Mouse (Mus musculus): Measurements from ENCODE around the gene Mybpc2.

The Mybpc2 gene

DNA sequence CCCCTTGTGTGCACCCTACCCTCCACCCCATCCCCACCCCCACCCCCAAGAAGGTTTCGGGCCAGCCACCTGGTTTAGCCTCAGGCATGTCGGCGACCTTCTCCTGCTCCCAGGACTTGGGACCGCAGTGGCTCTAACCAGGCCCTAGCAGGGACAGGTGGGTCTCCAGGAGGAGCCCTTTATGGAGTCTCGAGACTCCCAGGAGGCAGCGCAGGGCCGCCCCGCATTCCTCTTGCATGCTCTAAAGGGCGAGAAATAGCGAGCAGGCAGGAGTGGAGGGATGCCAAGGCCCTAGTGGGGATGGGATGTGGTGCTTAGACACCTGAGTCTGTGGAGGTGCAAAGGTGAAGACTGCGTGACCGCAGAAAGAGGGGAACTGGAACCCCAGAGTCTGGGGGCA lies at the start of gene Mybpc2:
Gene Mybpc2 (minus strand): TSS at position 155 of the 400 bp plus-strand sequence.
- DNase-seq (ENCODE audit: low spot score in 2 of 2) = no peak

GRCm38 (mm10) chr7:44572956-44573484 lies 48.6 kb upstream of the Mybpc2 start:
- DNase-seq (ENCODE audit: low spot score in 2 of 2) = no peak

GRCm38 (mm10) chr7:44572213-44572701 lies 47.8 kb upstream of the Mybpc2 start, which contains the start of gene Napsa:
TSS of gene Napsa (plus strand) at chr7:44572380.
- peak; percentile 70 to 77 for DNase-seq (ENCODE audit: low spot score in 2 of 2)

- DNase-seq (ENCODE audit: low spot score in 2 of 2) = no peak
These were observed 47.4 kb upstream of the Mybpc2 start for GRCm38 (mm10) chr7:44571811-44572210.

DNA sequence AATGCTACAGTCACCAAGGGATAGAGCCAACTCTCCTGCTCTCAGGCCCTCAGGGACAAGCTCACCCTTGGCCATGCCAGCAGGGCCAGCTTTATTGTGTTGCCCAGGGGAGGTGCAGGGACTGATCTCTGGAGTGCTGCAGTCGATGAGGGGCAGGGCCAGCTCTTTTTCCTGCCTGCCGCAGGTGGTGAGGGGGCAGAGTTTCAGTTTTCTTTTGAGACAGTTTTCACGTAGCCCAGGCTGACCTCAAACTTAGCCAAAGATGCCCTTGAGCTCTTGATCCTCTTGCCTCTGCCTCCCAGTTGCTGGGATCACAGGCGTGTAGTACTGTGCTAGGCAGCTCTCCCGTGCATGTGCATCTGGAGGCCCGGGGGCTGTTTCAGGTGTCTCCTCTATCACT lies 46.5 kb upstream of the Mybpc2 start:
- no peak for DNase-seq (ENCODE audit: low spot score in 2 of 2)

- DNase-seq (ENCODE audit: low spot score in 2 of 2) = no peak
These were observed 44.3 kb upstream of the Mybpc2 start for GRCm38 (mm10) chr7:44568803-44569202.

GRCm38 (mm10) chr7:44565414-44565813 lies 41.0 kb upstream of the Mybpc2 start:
- DNase-seq (ENCODE audit: low spot score in 2 of 2) = no peak

GRCm38 (mm10) chr7:44564486-44564885 lies 40.0 kb upstream of the Mybpc2 start:
- no peak for DNase-seq (ENCODE audit: low spot score in 2 of 2)

GRCm38 (mm10) chr7:44563284-44563683 lies 38.8 kb upstream of the Mybpc2 start:
- DNase-seq (ENCODE audit: low spot score in 2 of 2) = no peak

- DNase-seq (ENCODE audit: low spot score in 2 of 2) = peak; percentile 80 to 89
These were observed 36.3 kb upstream of the Mybpc2 start for GRCm38 (mm10) chr7:44560435-44561400.

DNA sequence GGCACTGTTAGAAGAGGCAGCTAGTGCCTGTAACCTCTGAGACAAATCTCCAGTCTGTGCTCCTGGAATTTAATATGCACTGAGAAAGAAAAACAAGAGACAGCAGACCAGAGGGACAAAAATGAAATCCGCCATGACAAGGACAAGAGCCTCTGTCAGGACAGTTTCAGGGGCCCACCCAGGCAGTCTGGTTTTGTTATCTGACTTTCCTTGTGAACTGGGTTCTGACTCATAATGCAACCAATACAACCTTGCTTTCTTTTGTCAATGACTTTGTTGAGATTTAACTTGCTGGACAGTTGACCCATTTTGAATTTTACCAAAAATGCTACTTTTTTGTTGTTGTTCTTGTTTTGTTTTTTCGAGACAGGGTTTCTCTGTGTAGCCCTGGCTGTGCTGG lies 33.2 kb upstream of the Mybpc2 start:
- DNase-seq (ENCODE audit: low spot score in 2 of 2) = no peak

DNA sequence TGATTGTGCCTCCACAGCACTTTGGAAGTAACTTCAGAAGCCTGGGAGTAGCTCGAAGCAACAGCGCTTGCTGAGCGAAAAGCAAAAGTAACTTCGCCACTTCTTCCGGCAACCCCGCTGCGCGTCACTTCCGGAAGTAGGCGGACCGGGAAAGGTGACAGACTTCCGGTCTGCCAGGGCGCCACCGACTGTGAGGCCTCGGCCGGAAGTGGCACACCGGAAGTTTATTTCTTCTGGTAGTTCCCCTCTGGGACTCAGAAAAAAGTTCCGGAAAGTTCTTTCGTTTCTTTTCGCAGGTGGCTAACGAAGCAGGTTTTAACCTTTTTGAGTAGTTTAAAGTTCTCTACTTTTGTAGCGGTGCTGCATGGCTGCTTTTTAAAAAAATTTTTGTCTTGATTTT lies 29.4 kb upstream of the Mybpc2 start, which contains the start of gene Nr1h2:
Gene Nr1h2 (minus strand): TSS at position 126 of the 400 bp plus-strand sequence.
- DNase-seq (ENCODE audit: low spot score in 2 of 2) = peak; percentile 95 to 97

DNA sequence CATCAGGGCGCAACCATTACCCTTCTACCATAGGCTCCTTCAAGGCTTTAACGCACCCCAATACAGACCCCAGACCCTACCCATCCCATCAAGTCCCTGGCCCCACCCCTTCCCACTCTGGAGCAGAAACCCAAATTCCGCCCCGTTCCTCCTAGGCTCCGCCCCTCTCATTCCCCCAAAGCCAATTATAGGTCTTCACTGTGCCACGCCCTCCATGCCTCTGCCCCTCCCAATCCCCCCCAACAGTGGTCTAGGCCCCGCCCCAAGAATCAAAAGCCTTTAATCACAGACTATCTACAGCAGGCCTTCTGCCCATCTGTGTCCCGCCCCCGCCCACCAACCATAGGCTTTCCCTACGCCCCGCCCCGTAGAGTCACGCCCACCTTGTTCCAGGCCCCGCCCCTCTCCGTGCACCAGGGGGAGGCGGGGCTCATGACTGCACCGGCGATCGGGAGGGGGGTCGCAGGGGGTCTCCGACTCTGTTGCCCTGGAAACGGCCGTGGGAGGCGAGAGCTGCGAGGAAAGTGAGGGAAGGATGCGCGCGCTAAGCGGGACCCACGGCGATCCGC lies 28.8 kb upstream of the Mybpc2 start:
- DNase-seq (ENCODE audit: low spot score in 2 of 2) = peak; percentile 91 to 96

DNA sequence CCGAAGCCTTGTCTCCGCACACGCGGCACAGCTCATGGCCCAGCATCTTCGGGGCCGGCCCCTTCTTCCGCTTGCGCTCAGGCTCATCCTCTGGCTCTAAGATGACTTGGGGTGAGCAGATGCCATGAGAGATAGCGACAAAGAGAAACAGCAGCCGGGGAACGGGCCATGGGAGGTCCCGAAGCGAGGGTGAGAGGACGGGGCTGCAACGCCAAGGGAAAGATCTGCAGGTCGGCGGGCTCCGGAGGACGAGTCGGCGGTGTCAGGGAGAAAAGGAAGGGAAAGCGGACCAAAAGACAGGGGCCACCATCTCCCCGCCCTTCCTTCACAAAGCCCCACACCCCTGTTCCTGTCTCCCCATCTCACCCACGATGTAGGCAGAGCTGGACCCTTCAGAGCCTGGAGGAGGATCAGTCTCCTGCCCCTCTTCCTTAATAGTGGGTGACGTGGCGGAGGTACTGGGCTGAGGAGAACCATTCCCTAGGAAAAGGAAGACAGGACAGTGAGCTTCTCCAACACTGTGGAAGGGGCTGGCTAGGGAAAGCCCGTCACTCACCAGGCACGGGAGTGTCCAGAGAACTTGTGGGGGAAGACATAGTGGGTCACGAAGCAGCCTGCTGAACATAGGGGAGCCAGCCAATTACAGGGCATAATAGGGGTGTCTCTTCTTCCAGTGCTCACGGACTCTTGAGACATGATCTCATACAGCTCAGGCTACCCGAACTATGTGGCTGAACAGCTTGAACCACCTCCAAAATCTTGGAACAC lies 27.9 kb upstream of the Mybpc2 start:
- DNase-seq (ENCODE audit: low spot score in 2 of 2) = peak in 1 of 2 experiments; percentile 65

DNA sequence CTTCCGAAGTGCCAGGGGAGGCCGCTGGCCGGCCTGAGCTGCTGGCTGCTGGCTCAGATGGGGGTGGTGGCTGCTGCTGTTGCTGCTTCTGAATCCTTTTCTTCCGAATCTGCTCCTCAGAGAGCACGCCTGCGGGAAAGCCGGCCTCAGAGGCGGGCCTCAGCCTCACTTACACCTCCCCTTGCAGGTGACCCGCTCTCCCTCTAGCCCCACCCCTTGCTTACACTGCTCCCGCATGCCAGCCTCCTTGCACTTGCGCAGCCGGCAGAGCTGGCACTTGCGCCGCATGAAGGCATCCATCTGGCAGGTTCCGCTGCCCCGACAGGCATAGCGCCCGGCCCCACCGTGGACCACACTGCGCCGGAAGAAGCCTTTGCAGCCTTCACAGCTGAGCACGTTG lies 27.3 kb upstream of the Mybpc2 start:
- peak in 1 of 2 experiments; percentile 68 for DNase-seq (ENCODE audit: low spot score in 2 of 2)

DNA sequence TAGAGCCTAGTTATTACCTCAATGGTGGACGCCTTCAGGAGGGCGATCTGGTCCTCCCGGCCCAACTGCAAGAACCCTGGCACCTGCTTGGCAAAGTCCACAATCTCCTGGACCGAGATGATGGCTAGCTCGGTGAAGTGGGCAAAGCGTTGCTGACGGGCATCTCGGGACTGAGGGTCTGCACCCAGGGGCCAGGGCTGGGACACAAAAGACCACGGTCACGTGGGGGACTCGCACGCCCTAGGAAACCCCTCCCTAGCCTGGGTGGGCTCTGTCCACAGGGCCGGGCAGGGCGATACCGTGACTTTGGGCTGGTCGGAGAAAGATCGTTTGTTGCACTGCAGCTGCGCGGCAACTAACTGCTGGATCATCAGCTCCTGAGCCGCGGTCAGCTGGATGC lies 26.8 kb upstream of the Mybpc2 start:
- DNase-seq (ENCODE audit: low spot score in 2 of 2) = no peak

- DNase-seq (ENCODE audit: low spot score in 2 of 2) = no peak
These were observed 25.9 kb upstream of the Mybpc2 start for GRCm38 (mm10) chr7:44550409-44550678.

DNA sequence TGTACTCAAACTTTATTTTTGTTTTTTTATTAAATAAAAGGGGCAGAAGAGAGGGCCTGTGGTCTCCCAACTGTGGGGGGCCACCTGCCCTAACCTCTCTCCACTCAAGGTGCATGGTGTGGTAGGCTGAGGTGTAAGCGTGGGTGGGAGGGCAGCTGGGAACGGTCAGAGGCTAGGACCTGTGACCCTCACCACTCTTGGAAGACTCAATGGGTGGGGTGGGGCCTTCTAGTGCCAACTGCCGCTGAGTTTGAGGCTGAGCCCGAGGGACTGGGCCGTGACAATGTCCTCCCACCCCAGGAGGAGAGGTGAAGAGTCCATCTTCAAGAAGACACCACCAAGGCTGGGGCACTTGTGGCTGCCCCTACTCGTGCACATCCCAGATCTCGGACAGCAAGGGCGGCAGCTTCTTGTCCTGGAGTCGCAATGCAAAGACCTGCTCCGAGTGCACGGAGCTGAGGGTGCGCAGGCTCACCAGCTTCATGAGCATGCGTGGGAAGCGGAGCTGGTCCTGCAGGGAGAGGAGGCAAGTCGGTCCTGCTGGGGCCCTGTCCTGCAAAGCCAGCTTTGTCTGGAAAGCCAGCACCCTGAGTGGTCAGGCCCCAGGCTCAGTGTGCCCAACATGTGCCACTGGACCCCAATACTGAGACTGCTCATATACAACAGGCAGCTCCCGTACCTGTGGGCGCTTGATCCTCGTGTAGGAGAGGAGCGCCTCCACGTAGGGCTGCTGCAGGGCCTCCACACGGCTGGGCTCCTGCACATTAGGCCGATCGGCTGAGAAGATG lies 25.4 kb upstream of the Mybpc2 start:
- peak in 1 of 2 experiments; percentile 64 for DNase-seq (ENCODE audit: low spot score in 2 of 2)

DNA sequence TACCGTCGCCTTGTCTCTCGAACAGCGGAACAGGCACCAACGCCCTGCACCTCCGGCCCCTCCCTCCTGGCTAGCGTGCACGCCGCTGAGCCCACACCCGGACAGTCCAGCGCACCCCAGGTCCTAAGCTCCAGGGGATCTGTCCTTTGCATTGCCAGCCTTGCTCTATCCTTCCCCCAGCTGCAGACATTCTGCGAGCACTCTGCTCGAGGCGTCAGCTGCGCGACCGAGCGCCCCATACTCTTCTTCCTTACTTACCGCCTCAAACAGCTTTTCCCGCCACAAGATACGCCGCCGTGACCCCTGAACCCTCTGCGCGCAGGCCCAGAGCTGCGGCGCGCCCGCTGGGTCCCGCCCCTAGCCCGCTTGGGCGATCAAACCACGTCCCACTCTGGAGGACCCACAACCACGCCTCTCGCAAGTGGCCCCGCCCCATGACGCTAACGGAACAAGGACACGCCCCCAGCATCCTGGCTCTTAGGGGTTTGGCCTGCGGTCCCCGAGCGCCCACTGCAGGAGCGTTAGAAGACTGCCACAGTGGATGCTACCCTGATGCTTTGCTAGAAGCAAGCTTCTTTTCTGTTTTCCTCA lies 24.1 kb upstream of the Mybpc2 start, which contains the start of gene Pold1:
Gene Pold1 (minus strand): TSS at position 353 of the 591 bp plus-strand sequence.
- peak; percentile 100 for DNase-seq (ENCODE audit: low spot score in 2 of 2)

GRCm38 (mm10) chr7:44547725-44548124 lies 23.3 kb upstream of the Mybpc2 start:
- DNase-seq (ENCODE audit: low spot score in 2 of 2) = peak; percentile 44 to 69

DNA sequence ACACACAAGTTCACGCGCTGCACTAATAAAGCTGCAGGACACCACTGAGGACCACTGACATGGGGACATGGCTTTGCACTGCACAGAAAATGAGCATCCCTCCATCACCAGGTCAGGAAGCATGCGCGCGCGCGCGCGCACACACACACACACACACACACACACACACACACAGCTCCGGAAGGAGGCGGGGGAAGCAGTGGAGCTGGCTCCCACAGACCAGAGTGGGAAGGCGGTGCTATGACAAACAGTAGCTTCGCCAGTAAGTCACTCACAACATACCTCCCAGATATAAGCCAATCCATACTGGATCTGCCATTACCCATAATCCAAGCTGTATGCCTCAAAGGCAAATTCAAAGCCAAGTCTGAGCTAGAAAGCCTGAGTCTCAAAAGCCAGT lies 22.6 kb upstream of the Mybpc2 start:
- DNase-seq (ENCODE audit: low spot score in 2 of 2) = no peak

All from spleen, postnatal 4 days (tissue).